Mouse (Mus musculus): ENCODE measurements around the gene Olfr275. TPM values are rescaled to one million over a fixed set of nuclear protein-coding genes. Genes with fewer than 3 reads are reported as not detected.

Olfr275 gene
- not detected in 2 replicates for polyA plus RNA-seq (2012; rRNA removed)

GRCm38 (mm10) chr4:52814304-52814703 lies at the start of gene Olfr275:
Olfr275 (plus strand) TSS chr4:52814604.

GRCm38 (mm10) chr4:52859136-52859535 lies 44.7 kb downstream of the Olfr275 start, which contains the start of gene Olfr273:
Olfr273 (minus strand) TSS chr4:52859236.

Other genes starting within 250 kb of the Olfr275 start
- not detected in 2 replicates for gene Toporsl, start 218.3 kb upstream of the Olfr275 start, polyA plus RNA-seq (2012; rRNA removed)
- not detected in 2 replicates for gene Olfr273, start 44.6 kb downstream of the Olfr275 start, polyA plus RNA-seq (2012; rRNA removed)
- not detected in 2 replicates for gene Olfr272, start 104.6 kb downstream of the Olfr275 start, polyA plus RNA-seq (2012; rRNA removed)
- gene Olfr270, start 149.9 kb downstream of the Olfr275 start, polyA plus RNA-seq (2012; rRNA removed), result not detected in 2 replicates
- gene Nipsnap3a, start 174.7 kb downstream of the Olfr275 start, polyA plus RNA-seq (2012; rRNA removed), result not detected in 2 replicates
- gene Nipsnap3b, start 197.3 kb downstream of the Olfr275 start, polyA plus RNA-seq (2012; rRNA removed), result 55.9 and 56.9 TPM in 2 replicates